Mouse (Mus musculus) spleen, adult 2 months (tissue): Measurements from ENCODE around the gene Syt1.

ENCODE experiments used
- CTCF ChIP-seq: fragments of 200-500 bp; IDR thresholded peaks from 2 replicates; pipeline ENCODE4 v1.5.1; 2011; ENCODE audit warnings: mild to moderate bottlenecking, inconsistent platforms; ENCODE audit not compliant: insufficient read depth, insufficient read length, insufficient replicate concordance; ENCODE audit errors: extremely low read depth
- POLR2A ChIP-seq: fragments of 200-500 bp; IDR thresholded peaks from 2 replicates; pipeline ENCODE4 v1.6.1; 2011; ENCODE audit warnings: low read depth, low read length, inconsistent platforms

- TF ChIP-seq POLR2A (no peak), CTCF (no peak)
Observed at GRCm38 (mm10) chr10:108636086-108636485, 374.7 kb downstream of the Syt1 start.
